Mouse (Mus musculus): Measurements from ENCODE around the gene Bri3.
"Not testable (repeated sequence)": the region's sequence is repeated elsewhere in the genome, so short reads cannot be mapped to it uniquely, and the experiment has no call there.

The Bri3 gene

DNA sequence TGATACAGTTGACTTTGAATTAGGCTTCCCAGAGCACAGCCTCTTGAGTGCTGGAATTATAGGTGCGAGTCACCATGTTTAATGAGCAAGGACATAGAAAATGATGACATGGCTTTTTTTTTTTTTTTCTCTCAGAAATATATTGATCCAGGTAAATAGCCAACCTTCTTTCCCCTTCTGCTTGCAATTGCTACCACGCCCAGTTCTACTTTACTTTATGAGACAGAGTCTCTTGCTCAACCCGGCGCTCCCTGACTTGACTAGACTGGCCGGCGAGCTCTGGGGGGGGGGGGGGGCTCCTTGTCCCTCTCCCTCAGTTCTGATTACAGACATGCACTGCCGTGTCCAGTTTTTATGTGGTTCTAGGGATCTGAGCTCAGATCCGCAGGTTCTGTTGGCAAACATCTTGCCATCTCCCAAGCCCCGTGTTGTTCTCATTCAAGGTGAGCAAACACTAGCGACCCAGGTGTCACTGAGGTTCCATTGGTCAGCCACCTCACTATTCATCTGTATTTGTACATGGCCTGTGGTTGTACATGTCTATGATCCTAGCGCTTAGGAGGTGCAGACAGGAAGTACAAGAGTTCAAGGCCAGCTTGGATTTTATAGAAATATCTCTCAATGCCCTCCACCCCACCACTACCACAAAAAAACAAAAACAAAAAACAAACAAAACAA lies 120.6 kb downstream of the Bri3 start:
- no peak for DNase-seq

DNA sequence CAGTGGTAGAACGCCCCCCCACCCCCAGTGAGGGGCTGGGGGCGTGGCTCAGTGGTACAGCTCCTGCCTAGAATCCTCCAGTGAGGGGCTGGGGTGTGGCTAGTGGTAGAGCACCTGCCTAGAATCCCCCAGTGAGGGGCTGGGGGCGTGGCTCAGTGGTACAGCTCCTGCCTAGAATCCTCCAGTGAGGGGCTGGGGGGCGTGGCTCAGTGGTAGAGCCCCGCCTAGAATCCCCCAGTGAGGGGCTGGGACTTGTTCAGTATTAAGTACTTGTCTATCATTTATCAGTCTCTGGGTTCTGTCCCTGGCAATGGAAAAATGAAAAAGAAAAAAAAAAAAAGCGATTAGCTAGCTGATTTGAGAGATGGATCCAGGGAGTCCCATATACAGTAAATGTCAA lies 122.3 kb downstream of the Bri3 start:
- DNase-seq, result not testable (repeated sequence)

DNA sequence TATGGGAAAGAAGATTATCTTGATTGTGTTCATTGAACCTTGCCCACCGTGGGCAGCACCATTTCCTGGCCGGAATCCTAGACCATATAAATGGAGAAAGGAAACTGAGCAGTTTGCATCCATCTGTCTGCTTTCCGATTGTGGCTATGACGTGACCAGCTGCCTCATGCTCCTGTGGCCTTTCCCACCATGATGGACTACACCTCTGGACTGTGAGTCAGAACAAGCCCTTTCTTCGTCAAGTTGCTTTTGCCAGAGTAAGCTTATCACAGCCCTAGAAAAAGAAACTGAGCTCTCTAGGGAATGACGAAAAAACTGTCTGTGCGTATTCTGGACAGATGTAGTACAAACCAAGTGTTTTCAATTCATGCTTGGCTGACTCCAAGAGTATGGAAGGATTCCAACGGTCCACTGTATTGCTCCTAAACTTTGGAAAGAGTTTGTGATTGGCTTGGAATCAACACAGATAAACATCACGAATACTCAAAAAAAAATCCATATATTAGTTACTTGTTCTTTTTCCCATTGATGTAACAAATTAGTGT lies 124.5 kb downstream of the Bri3 start:
- no peak for DNase-seq

DNA sequence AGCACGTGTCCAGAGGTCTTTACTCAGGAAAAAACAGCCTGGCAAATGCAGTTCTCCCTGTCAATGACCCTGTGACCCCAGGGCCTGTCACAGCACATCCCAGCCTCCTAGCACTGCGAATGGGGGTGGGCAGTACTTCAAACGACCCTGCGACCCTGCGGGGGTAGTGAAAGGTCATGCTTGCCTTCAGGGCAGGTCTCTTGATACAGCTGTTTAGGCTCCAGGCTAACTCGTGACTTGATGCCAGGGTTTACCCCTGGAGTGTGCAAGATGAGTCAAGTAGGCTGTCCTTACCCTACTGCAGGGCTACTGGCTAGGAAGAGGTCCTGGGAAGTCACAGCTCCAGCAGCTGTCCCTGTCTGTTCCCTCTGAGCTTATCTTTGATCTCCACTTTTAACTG lies 126.7 kb downstream of the Bri3 start:
- no peak for DNase-seq

DNA sequence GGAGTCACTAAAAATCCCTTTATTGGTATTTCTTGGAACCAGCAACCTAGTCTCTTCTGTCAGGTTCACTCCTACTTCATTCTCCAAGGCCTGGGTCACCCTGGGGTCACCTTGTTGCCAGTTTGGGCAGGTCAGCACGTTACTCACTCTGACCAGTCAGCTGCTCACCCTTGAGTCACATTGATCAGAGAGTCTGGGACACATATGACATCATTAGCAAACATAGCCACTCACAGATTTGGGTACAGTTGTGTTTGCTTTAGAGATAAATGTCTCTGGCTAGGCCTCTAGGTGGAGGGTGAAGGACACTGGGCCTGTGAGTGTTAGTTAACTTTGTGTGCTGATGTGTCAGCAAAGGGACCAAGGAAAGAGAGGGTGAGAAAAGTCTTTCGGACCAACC lies 127.9 kb downstream of the Bri3 start:
- no peak for DNase-seq

DNA sequence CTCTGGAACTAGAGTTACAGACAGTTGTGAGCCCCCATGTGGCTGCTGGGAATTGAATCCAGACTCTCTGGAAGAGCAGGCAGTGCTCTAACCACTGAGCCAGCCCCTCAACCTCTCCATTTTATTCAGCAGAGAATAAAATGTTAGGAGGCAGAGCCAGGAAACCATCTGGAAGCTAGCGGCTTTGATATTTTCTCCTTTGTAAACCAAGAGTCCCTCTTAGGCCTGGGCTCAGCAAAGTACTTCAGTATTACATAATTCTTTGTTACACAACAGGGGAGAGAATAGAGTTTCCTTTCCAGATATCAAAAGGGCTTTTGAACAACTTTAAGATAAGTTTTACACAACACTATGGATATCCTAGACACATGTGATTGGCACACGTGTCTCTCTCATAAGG lies 128.6 kb downstream of the Bri3 start:
- no peak for DNase-seq

DNA sequence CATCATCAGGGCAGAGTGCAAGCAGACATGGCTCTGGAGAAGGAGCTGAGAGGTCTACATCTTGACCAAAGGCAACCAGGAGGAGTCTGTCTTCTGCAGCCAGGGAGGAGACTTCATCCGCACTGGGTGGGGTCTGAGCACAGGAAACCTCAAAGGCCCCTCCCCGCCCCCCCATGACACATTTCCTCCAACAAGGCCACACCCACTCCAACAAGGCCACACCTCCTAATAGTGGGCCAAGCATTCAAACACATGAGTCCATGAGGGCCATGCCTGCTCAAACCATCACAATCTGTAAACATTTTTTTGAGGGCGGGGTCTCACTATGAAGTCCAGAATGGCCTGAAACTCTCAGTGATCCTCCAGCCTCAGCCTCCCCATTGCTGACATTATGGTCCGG lies 135.2 kb downstream of the Bri3 start:
- no peak for DNase-seq

DNA sequence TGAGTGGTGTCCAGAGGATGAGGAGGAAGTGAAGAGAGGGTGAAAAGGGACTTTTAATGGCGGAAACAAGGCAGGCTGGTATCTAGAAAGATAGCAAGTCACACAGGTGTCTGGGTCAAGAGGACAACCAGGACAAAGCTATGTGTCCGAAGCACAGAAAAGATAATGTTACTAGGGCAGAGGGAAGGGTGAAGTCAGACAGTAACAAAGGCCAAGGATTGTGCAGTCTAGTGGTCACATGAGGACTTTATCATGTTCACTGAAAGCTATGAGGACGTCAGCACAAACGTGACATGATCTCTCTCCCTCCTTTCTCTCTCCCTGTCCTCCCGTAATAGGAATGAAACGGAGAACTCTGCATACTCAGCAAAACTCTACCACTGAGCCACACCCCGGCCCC lies 136.5 kb downstream of the Bri3 start:
- no peak for DNase-seq

DNA sequence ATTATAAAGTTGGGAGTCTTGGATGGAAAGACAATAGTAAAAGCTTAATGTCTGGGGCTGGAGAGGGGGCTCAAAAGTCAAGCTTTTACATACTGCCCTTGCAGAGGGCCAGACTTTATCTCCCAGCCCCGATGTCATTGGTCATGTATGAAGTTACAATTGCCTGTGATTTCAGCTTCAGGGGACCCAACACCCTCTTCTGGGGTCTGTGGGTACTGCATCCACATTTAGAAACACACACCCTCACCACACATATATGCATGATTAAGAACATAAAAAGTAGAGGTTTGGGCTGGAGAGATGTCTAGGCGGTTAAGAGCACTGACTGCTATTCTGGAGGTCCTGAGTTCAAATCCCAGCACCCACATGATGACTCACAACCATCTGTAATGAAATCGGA lies 137.5 kb downstream of the Bri3 start:
- peak; percentile 51 for DNase-seq

DNA sequence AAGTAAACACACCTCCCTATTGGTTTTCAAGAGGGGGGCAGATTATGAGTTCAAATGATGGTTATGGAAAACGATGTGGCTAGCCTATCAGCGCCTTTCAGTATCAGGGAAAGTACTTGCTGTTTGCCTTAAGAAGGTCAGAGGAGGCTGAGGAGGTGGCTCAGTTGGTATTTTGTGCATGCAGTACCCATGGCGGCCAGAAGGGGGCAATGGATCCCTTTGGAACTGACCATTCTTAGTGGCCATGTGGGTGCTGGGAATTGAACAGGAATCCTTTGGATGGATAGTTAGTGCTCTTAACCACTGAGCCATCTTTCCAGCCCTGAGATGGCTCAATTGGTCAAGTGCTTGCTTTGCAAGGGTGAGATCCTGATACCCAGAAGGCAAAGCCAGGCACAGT lies 139.7 kb downstream of the Bri3 start:
- no peak for DNase-seq

DNA sequence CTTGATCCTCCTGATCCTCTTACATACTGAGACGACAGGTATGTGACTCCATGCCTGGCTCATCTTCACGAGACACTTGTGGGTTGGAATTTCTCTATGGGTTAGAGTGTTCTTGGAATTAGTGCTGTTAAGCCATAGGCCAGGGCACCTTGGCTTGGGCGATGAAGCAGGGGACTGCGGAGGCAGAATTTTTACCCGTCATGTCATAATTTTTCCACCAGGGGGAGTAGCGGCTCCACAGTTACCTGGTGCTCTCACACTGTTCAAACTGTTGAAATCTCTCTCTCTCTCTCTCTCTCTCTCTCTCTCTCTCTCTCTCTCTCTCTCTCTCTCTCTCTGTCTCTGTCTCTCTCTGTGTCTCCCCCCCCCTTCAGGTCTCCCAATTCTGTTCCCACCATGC lies 143.6 kb downstream of the Bri3 start:
- peak; percentile 69 for DNase-seq

DNA sequence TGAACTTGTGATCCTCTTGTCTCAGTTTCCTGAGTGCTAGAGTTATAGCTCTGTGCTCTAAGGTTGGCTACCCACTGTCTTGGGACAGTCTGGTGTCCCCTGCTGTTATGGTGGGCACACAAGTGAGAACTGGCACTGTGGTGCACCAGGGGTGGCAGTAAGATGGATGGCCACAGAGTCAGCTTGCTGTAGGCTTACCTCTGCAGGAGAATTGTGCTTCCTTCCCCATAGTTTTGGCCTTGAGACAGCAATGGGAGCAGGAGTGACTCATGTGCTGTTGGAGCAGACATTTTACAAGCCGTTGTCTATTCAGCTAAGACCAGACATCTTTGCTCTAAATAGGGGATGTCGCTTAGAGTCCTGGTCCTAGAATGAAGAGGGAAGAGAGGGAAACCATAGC lies 149.9 kb downstream of the Bri3 start:
- no peak for DNase-seq

DNA sequence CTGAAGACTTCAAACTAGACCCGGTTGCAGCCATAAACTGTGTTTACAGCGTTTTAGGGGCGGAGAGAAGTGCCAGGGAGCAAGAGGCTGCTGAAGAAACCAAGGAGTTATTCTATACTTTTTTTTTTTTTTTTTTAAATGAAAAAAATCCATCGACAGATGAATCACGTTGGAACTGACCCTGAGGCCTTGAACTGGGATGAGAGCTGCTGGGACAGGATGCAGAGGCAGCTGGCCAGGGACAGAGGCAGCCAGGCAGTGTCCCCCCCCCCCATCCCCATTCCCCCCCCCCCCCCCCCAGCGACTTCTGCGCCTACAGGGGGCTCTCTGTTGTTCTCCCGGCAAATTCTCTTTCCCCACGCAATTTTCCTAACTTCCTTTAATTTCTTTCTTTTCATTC lies 153.3 kb downstream of the Bri3 start:
- no peak for DNase-seq

DNA sequence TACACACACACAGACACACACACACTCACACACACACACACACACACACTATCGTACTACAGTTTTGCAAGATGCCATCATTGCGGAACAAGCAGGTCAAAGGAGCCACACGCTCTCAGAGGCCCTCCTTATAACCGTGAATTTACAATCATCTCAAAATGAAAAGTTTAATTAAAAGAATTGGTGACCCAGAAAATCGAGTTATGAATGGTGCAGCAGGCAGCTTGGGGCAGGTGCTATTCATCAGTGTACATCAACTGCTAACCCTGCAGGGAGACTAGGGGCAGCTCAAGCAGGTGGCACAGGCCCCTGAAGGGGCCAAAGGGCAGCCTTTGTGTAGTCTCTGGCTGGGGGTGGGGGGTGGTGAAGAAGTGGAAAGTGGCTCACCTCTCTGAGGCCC lies 156.6 kb downstream of the Bri3 start:
- no peak for DNase-seq

DNA sequence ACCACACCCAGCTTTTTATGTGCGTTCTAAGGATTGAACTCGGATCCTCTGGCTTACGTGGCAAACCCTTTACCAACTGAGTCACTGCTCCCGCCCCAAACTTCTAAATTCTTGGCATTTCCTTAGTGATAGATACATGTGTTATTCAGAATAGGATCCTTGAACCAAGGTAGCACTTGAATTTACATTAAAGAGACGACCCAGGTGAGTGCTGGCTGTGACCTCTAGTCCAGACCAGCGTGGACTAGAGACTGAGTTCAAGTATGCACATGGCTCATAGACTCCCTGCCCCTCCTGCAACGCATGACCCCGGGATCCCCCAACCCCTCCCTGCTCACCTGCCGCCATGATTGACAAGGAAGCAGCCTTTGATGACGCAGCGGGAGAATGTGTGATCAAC lies 162.0 kb downstream of the Bri3 start:
- DNase-seq, result no peak

DNA sequence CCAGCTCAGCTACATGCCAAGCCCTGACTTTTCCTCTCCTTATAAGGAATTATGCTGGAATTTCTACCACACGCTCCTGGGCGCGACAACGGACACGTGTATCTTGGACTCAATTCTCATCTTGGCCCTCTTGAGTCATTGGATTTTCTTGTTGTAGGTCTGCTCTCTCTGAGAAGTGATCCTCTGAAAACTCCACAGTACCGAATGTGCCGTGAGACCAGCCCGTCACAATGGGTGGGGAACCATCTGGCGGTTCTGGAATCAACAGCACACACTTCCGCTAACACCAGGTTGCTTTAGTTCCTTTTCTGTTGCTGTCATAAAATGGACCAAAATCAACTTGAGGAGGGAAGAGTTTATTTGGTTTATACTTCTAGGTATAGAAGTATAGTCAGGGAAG lies 166.4 kb downstream of the Bri3 start:
- no peak for DNase-seq

DNA sequence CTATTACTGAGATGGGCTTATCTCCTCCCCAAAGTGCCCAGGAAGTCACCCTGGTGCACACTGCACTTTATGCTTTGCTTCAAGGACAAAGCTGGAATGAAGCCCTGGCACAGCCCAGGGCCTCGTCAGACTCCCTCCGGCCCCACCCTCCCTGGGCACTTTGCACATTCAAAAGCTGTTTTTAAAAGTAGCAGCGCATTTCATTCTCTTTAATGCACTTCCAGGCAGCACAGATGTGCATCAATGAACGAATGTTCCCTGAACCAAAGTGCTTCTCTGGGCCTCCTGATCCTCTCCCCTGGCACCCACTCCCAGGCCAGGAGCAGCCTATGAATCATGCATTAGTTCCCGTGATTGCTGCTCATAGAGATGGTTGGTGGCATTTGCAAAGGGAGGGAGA lies 167.5 kb downstream of the Bri3 start:
- no peak for DNase-seq

DNA sequence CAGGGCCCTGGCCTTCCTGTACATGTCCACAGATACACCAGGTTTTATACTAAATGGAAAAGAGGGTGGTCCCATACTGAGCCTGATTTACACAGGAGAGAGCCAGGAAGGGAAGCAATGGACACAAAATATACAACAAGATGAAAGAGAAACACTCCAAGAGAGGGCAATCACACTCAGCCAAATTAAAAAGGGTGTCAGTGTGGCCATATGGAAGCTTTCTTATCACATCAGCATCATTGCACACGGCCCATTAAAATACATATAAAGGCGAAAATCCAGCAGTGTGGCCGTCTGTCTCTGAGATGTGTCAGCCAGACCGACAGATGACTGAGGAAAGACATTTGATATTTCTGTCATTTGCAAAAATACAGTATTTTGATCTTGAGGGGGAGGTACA lies 168.5 kb downstream of the Bri3 start:
- DNase-seq, result no peak

DNA sequence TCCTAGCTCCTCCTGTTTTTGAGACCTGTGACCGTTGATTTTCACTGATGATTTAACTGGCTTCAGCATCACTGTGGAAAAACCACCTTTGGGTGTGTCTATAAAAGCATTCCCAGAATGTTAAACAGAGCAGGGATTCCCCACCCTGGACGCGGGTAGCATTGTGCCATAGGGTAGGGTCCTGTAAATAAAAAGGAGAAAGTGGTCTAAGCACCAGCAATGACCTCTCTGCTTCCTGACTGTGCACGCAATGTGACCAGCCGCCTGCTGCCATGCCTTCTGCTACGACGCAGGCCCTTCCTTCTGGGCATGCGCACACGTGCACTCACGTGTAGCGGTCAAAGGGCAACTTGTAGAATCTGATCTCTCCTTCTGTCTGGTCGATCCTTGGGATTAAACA lies 174.2 kb downstream of the Bri3 start:
- no peak for DNase-seq

DNA sequence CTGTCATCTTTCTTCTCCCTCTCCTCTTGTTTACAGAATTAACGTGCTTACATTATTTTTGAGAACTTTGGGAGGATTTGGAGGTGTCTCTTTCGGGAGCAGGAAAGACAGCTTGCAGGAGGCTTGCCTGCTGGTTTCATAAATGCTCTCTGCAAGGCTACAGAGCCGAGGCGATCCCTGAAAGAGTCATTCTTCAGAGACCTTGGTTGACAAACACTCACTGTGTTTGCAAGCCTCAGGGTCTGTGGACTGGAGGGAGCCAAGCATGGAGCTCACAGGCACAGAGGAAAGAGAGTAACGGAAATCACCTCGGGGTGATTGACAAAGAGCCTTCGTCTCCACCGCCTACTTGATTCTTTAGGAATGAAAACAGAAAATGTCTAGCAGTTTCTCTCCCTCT lies 175.8 kb downstream of the Bri3 start:
- DNase-seq, result no peak

DNA sequence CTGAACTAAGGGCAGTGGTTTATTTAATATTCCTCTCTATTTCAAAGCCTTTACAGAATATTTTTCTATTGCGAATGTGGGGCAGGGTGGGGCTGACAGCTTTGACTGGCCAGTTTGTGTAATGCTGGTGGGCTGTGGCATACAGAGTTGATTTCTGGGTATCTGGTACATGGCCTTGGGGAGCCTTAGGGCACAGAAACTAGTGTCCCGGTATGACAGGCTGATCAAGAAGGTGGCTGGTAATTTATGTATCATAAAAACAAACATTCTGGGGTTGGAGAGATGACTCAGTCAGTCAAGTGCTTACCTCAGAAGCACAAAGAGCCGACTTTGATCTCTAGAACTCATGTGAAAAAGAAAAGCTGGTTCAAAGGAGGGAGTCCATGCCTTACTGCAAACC lies 182.5 kb downstream of the Bri3 start:
- no peak for DNase-seq

DNA sequence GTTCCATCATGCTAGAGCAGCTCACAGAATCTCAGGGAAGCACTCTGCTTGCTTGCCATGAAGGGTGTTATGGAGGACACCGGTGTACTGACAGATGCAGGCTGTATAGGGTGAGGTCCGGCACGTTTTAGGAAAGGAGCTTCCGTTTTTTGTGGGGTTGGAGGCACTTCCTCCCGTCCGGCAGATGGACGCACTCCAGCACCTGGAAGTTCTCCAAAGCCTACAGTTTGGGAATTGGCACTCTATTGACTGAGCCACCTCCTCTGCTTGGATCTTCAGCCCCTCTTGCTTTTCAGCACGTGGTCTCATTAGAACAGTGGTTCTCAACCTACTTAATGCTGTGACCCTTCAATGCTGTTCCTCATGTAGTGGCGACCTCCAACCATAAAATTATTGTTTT lies 183.6 kb downstream of the Bri3 start:
- no peak for DNase-seq

DNA sequence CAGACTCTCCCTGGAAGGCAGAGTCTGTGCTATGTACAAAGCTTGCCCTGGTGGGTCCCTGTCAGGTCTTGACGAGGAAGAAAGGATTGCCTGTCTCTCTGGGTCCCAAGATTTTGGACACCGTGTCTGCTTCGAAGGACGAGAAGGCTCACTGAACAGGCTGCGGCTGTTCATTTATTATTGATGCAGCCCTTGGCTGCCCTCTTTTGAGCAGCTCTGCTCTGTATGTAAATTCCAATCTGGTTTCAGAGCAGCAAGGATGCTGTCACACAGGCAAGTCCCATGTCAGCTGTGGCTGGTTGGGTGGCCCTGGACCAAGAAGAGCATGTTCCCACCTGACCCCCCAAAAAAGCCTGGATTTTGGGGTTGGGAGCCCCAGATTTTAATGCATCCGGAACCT lies 187.2 kb downstream of the Bri3 start:
- DNase-seq, result no peak

DNA sequence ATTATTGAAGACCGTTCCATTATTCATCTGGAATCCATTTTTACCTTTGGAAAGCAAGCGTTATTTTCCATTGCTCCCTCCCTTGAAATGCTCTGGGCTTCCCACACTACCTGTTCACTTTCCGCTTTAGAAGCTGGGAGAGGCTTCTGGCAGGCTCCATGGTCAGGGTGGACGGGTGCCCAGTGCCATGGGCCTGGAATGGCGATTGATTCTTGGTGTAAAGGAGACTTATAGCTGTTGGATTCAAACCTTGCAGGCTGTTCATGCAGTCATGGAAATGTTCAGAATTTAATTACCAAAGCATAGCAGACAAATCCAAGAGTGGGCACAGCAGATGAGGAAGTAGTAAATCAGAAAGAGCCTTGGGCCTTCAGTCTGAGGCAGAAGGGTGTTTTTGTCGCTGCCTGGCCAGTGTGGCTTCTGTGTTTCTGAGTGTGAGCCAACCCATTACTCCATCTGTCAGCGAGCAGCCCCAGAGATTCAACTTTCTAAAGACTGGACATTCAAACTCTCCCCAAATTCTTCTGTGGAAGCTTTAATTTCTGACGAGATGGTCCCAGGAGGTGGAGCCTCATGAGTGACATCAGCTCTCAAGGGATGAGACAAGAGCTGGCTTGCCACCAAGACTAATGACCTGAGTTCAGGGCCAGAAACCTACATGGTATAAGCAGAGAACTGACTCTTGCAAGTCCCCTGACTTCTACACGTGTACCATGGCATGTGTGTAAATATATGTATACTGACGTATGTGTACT lies 195.2 kb downstream of the Bri3 start:
- no peak for DNase-seq

DNA sequence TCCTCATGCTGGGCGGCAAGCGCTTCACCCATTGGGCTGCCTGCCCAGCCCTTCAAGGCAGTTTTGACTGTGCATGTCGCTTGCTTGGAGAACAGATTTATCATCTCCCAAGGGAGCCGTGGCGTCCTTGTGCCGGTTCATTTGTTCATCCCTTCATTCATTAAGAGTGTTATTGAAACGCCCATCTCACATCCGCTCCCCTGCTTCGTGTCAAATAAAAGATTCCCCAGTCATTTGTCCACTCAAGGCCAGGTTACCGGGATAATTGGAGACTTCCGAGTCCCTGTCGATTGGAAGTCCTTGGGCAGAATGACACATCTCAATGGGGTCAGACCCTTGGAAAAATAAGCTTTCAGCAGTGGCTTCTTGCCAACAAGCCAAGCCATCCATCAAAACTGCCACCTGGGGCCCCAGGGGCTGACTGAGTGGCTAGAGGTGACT lies 197.6 kb downstream of the Bri3 start:
- DNase-seq, result no peak

Data from kidney, postnatal 10 days (tissue).